Mouse (Mus musculus) heart, adult 9 months (tissue): ENCODE measurements at regions not wholly inside any gene's neighbourhood (a gene's known extent, or its start where the extent isn't known, plus 50 kb on each side); places are given as distances from the start of the nearest gene placed in this dataset.
"Not testable (repeated sequence)": the region's sequence is repeated elsewhere in the genome, so short reads cannot be mapped to it uniquely, and the experiment has no call there.

Experiments
- DNase-seq, 2 experiments: peaks; one replicate each; pipeline ENCODE4 v3.0.0; 2022; ENCODE audit warnings: low spot score in 2 of 2

- peak; percentile 20 to 40 for DNase-seq
Measured at GRCm38 (mm10) chr16:65629186-65629585, 66.7 kb upstream of the Chmp2b start.

GRCm38 (mm10) chr16:65631680-65632079 is 69.2 kb upstream of the Chmp2b start:
- no peak for DNase-seq

DNA sequence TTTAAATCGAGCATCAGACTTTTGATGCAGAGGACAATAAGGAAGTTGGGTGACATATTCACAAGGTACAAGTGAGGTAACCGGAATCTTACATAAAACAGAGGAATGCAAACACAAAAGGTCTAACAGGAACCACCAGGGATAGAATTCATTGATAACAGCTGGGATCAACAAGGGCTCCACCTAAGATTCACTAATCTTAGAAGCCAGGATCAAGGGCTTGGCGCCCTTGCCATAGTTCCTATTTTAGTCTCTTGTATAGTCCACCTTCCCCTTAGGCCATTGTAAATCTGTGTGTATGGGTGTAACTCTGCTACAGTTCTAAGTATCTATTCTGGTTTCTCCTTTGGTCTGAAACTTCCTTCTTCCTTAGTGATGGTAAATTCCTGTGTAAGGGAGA is 84.2 kb upstream of the Chmp2b start:
- DNase-seq = not testable (repeated sequence)

- no peak for DNase-seq
Measured at GRCm38 (mm10) chr16:65649061-65649460, 86.5 kb upstream of the Chmp2b start.

GRCm38 (mm10) chr16:65655490-65655889 is 93.0 kb upstream of the Chmp2b start:
- DNase-seq = no peak

DNA sequence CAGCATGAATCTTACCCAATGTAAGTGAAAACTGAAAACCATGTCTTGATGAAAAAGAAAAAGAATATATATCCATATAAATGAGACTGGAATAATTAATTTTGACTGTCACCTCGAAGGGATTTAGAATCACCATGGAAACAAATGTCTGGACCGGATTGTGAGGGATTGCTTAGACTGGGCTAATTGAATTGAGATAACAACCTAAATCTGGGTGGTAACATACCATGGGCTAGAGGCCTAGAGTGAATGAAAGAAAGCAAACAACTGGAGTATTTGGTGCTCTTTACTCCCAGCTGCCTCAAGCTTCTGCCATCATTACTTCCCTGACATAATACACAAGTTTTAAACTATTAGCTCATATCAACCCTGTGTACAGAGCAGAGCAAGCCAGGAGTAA is 95.3 kb upstream of the Chmp2b start:
- no peak for DNase-seq

DNA sequence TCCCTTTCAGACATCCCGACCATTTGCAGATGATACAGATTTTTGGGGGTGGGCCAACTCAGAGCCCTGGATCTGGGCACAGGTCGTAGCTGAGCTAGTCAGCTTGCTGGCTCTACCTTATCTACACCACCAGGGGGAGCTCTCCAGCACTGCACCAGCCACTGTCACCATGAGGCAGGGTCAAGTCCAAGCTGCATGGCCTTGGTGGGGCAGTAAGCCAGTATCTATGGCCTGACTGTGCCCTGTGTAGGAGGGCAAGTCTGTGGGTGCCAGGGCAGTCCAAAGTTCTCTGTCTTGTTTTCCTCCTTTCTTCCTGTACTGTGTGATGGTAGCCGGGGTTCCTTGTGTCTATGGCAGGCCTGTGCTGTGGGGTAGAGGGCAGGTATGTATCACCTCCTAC is 102.3 kb upstream of the Chmp2b start:
- peak in 1 of 2 experiments; percentile 1 for DNase-seq

- DNase-seq = no peak
Measured at GRCm38 (mm10) chr16:65672116-65672515, 109.6 kb upstream of the Chmp2b start.

DNA sequence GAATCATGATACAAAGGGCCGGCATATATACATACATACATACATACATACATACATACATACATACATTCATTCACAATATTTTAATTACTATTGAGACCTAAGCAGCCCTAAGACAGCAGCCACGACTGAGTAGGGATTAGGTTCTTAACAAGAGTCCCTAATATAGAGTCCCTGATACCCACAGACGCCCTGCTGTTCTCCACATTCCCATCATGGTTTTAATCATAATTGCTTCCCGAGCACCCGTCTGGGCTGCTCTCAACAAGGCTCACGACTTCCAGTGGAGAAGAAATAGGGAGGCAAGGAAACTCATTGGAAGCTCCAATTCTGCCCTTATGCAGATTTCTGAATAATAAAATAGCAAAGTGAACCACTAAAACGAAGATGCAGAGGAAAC is 120.6 kb upstream of the Chmp2b start:
- no peak for DNase-seq

DNA sequence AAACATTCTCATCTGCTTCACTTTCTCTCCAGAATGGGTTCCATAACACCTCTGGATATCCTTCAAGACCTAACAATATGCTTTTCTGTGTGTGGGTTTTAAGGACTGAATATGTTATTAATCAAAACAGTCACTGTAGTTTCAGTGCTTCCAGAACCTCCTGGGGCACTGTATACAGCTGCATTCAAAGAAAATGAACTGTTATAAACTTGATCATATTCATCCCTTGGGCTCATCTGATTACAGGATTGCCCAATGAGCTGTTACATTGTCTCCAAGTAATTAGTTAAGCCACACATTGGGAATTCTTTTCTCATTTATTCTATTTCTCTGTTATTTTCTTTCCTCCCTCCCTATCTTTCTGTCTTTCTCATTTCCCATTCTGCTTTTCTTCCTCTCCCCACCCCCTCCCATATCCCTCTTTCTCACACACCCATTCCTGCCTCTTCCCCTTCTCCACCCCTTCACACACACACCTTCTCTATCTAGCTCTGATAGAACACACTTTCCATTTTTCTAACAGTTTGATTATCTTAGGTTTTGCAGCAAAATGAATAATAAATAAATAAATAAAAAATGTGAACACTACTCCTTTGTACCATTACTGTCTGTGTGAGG is 121.3 kb upstream of the Chmp2b start:
- no peak for DNase-seq

DNA sequence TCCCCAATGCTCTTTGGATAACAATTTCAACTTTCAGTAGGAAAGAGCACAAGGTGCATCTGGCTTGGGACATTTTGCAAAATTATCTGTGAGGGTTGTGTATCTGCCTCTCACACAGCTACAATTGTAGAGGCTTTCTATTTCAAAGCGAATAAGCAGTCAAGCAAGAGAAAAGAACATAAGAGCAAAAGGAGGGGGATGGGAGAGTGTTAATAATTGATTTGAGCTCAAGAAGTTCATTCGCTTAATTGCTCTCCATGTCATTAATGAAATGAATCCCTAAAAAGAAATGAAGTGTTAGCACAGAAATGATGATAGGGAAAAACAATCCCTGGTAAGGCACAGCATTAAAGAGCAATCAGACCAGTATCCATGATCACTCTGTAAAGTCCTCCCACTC is 121.4 kb upstream of the Vgll3 start:
- DNase-seq = no peak

GRCm38 (mm10) chr16:65715631-65716030 is 99.4 kb upstream of the Vgll3 start:
- no peak for DNase-seq

GRCm38 (mm10) chr16:65718791-65719472 is 96.1 kb upstream of the Vgll3 start:
- no peak for DNase-seq

DNA sequence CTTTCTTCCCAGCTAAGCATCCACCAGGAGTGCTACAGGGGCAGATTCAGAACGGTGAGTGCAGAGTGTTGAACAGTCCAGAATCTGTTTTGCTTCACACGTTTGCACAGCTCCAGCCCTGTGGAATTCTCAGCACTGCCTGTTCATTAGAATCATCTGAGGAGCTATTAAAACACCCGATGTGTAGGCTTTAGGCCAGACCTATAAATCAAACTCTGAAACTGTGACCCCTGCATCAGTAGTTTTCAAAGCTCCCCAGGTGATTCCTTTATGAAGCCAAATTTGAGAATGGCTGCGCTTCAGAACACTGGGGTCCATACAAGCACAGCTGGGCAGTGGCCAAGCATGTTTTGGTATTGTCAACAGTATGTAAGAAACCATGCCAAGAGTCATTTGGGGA is 94.1 kb upstream of the Vgll3 start:
- no peak for DNase-seq

DNA sequence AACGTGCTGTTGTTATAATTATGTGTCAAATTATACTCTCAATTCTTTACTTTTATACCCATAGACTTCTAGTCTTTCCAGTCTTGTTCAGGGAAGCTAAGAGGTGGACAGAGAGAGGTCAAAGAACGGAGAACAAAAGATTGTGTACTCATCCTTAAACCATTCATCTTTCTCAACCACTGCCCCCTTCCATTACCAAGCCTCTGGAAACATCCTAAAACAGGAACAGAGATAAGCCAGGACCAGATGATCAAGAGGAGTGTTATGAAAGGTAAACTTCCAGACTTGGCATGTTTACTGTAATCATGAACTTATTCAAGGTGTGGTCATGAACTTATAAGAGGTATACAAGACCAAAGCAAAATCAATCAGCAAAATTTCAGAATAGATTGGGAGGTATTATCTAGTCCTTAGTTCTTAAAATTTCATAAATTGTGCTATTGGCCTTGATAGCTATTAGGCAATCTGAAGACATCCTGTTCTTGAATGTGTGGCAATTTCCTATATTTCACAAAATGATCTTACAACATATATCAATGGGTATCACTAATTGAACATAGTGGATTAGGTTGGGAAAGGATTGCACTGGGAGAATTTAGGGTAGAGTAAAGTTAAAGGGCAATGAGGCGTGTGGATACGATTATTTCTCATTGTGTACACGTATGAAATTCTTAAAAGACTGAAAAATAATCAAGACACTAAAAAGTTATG is 89.3 kb upstream of the Vgll3 start:
- DNase-seq = no peak

DNA sequence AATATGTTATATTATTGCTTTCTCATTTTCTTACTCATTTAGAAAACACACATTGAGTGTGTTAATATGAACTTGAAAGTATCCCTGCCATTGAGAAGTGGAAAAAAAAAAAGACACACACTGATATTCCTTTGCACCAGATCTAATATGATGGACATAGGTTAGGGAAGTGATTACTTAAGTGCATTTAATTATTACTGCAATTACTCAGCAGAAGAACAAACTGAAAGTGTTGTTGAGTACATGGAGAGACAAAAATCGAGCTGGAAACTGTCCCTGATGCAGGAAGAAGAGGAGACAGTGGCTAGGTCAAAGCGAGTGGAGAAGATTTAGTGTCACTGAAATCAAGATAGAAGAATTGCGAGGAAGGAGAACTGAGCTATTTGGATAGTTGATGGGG is 88.8 kb upstream of the Vgll3 start:
- DNase-seq = no peak

DNA sequence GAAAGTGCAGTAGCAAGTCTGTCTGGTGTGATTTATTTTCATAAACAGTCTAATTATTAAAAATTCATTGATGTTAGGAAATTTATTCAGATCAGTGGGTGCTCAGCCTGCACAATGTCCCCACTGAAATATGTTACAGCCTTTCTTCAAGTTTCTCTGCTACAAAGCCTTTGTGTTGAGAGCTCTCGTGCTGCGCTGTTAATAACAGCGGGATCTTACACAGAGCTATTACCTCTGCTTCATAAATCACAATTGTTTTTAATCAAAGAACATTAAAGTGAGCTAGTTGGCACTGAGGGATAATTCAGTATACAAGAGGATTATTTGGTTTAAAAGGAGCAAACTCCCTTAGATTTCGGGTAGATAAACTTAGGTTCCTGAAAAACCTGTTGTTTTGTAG is 85.7 kb upstream of the Vgll3 start:
- DNase-seq = no peak

- no peak for DNase-seq
Measured at GRCm38 (mm10) chr16:65739652-65740051, 75.4 kb upstream of the Vgll3 start.

DNA sequence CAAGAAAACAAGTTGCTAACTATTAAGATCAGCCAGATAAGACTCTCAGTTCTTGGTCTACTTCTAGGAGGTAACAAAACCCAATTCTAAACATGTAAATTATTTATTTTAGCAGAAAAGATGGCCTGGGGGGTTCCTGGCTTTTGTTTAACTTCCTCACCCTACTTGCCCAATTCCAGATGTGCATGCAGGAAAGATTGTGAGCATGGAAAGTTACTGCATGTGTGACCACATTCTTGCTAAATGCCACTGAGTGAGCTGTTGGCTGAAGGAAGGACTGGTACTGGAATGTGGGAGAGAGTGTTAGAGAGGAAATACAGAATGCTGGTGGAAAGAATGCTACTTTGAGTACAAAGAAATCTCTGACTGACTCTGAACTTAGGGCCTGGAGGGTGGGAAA is 72.1 kb upstream of the Vgll3 start:
- no peak for DNase-seq

DNA sequence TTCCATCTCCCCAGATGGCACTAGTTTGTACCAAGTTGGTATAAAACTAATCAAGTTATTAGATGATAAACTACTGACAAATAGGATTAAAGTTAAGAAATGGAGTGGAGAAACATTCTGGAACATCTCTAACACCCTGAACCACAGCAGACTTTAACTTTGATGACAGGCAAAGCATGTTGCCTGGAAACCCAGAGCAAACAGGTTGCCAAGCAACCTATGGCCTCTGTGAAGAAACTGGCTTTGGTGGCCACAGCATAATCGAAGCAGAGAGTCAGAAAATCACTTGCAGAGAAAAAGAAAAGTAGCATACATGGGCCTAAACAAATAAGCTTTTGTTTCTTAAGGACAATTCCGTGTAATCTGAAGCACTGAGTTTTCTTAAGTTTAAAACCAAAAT is 59.4 kb upstream of the Vgll3 start:
- no peak for DNase-seq
